Mouse (Mus musculus) thymus, adult 2 months (tissue): ENCODE data around the gene G430095P16Rik. TPM values are rescaled to one million over a fixed set of nuclear protein-coding genes. Genes with fewer than 3 reads are reported as not detected.

ENCODE experiments used
- DNase-seq: peaks from one replicate; pipeline ENCODE4 v3.0.0; 2021
- H3K27ac ChIP-seq: fragments of 200-500 bp; 2 replicates; pipeline ENCODE4 v1.5.1; 2012; ENCODE audit warnings: low read length, control low read depth; ENCODE audit not compliant: control insufficient read depth, insufficient read depth
- H3K27me3 ChIP-seq: fragments of 200-500 bp; 2 replicates; pipeline ENCODE4 v1.6.1; 2012; ENCODE audit warnings: mild to moderate bottlenecking, low read length, moderate library complexity, mixed read lengths; ENCODE audit not compliant: control insufficient read depth, insufficient read depth
- H3K36me3 ChIP-seq: fragments of 200-500 bp; 2 replicates; pipeline ENCODE4 v1.6.1; 2012; ENCODE audit warnings: mild to moderate bottlenecking, low read length, moderate library complexity; ENCODE audit not compliant: control insufficient read depth, insufficient read depth
- H3K4me1 ChIP-seq: fragments of 200-500 bp; replicated peaks from 2 replicates; pipeline ENCODE4 v1.6.1; 2012; ENCODE audit warnings: low read length; ENCODE audit not compliant: control insufficient read depth, insufficient read depth
- H3K4me3 ChIP-seq: fragments of 200-500 bp; 2 replicates; pipeline ENCODE4 v1.5.1; 2012; ENCODE audit warnings: mild to moderate bottlenecking, low read length, control low read depth, moderate library complexity; ENCODE audit not compliant: control insufficient read depth, insufficient read depth
- CTCF ChIP-seq: fragments of 200-500 bp; IDR thresholded peaks from 2 replicates; pipeline ENCODE4 v1.5.1; 2012; ENCODE audit warnings: mild to moderate bottlenecking, control low read depth, low read length, moderate library complexity, borderline replicate concordance; ENCODE audit not compliant: control insufficient read depth, poor library complexity, insufficient read depth; ENCODE audit errors: extremely low read depth
- POLR2A ChIP-seq: fragments of 200-500 bp; IDR thresholded peaks from 2 replicates; pipeline ENCODE4 v1.6.1; 2012; ENCODE audit warnings: mild to moderate bottlenecking, low read length, control low read depth, moderate library complexity; ENCODE audit not compliant: control insufficient read depth, poor library complexity, insufficient read depth; ENCODE audit errors: extremely low read depth
- WGBS: fragments of 180-500 bp; shearing (Covaris S2); methylation state at CpG from one replicate; pipeline ENCODE4 v1.1.7; 2018; 5-methylcytosine and 5-hydroxymethylcytosine counted together
- polyA plus RNA-seq: library from polyadenylated mRNA; depleted of rRNA; stranded (reverse); fragments of >200 nt; gene quantifications from 2 replicates; pipeline ENCODE4 v1.2.3, GENCODE M21; 2012

The G430095P16Rik gene
- polyA plus RNA-seq, 1 experiment: 2.6 TPM

DNA sequence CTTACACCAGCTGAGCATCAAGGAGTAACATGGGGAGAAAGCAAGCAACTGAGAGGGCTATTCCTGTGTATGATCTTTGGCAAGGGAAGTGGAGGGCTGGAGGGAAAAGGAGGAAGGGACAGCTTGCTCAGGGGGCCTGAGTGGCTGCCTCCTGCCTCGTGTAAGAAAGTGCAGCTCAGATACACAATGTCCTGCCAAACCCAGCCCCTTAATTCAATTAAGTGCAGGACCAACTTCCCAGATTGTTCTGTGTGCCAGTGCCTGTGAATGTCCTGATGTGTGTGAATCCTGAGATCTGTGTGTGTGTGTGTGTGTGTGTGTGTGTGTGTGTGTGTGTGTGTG, 16.6 kb downstream of the G430095P16Rik start:
- TF ChIP-seq POLR2A (no peak), CTCF (no peak)
- DNase-seq: no peak
- H3K36me3 ChIP-seq: no peaks in the 10 kb centered on the region
- peaks cover 7% of the 10 kb centered on the region for H3K4me1 ChIP-seq
- H3K4me3 ChIP-seq: no peak overlapping the region
- H3K27ac ChIP-seq: no peak overlapping the region
- 48% methylated on average over 1 of the region's 1 CpGs for WGBS
- H3K27me3 ChIP-seq: no peaks in the 10 kb centered on the region

DNA sequence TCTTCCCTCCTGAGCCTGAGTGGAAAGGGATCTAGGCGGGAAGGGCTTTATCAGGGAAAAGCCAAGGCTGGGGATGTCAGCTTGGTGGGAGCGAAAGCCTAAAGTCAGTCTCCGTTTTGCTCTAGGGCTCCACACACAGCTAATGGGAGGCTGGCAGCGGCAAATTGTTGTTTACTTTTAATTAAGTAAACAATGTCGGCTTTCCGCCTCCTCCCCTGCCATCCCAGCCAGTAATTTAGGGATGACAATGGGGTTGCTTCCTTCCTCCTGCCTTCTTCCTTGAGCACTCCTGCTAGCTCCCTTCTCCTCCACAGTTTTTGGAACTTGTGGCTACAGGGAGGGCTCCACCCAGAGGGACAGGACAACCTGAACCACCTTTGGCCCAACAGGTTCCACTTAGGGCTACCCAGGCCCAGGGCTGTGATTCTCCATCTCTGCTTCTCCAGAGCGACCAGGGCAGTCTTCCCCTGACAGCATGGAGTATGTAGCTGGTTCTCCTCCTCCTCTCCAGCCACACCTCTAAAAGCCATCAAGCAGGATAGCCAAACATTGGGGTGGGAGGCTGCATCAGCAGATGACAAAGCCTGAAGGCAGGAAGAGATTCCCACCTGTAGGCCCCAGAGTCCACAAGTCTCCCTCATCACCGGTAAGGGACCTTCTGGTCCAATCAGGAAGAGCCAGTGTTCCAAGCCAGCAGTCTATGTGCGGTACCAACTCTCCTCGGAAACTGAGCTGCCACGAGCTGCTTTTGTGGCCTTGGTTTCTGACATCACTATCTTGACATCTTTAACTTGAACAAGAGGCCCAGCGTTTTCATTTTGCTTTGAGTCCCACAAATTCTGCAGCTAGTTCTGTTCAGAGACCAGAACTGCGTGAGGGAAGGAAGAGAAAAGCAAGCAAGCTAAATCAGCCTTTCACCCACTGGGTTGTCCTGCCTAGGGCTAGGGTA, 18.4 kb downstream of the G430095P16Rik start:
- H3K36me3 ChIP-seq: no peaks in the 10 kb centered on the region
- WGBS: 86% methylated on average over 13 of the region's 13 CpGs
- H3K4me1 ChIP-seq: peaks cover 18% of the 10 kb centered on the region
- H3K27ac ChIP-seq: no peak overlapping the region
- TF ChIP-seq CTCF (no peak), POLR2A (no peak)
- H3K4me3 ChIP-seq: no peak overlapping the region
- no peaks in the 10 kb centered on the region for H3K27me3 ChIP-seq
- no peak for DNase-seq

DNA sequence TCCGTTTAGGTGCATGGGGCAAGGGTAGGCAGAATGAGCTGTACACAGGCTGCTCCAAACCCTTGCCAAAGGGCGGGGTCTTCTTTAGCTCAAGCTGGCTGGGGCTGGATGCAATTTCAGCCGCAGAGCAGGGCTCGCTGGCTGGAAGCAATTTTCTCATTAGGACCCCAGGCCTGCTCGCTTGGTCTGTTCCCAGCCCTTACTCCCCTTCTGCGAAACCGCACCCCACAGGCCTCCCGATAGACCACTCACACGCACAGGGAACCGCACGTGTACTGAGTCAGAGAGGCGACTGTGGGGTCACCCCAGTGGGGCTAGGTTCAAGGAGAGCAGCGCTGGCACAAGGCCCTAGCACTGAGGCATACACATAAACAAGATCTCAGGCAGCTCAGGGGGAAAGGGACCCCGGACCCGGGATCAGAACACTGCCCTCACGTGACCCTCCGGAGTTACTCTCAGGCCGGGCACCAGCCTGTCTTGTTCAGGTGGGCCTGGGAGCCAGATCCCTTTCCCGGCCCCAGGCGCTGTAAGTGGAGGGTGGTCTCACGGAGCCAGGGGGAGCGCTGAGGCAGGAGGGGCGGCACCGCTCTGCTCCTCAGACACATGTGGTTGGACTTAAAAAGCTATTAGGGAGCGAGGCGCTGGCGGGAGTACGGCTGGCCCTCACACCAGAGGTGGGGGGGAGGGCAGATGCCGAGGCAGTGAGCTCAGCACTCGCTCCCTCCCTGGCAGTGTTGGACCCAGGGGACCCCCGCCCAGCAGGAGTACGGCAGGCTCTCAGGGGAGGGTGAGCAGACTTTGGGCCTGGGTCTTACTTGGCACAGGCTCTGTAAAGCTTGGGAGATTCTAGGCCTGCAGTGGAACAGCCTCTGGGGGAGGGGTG, 19.6 kb downstream of the G430095P16Rik start:
- TF ChIP-seq POLR2A (no peak), CTCF (no peak)
- no peaks in the 10 kb centered on the region for H3K36me3 ChIP-seq
- no peak for DNase-seq
- WGBS: 94% methylated on average over 32 of the region's 32 CpGs
- H3K4me3 ChIP-seq: no peak overlapping the region
- peaks cover 18% of the 10 kb centered on the region for H3K4me1 ChIP-seq
- H3K27ac ChIP-seq: no peak overlapping the region
- H3K27me3 ChIP-seq: no peaks in the 10 kb centered on the region

DNA sequence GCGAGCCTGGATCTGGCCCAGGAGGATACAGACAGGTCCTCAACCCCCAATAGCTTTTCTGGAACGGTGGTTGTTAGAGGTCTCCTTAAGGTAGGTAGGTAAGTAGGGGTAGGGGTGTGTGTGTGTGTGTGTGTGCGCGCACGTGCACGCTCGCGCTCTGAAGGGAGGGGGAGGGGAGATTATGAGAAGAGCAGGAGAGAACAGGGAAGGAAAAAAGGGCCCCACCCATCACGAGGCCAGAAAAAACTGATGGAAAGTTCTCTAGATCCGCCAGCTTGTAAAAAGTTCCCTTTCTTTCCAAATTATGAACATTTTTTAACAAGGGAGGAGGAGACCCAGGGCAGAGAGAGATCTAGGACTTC, 20.2 kb downstream of the G430095P16Rik start:
- no peak for TF ChIP-seq CTCF
- TF ChIP-seq POLR2A: no peak
- H3K27me3 ChIP-seq: no peaks in the 10 kb centered on the region
- no peak for DNase-seq
- H3K4me3 ChIP-seq: no peak overlapping the region
- no peaks in the 10 kb centered on the region for H3K36me3 ChIP-seq
- 89% methylated on average over 10 of the region's 10 CpGs for WGBS
- peaks cover 15% of the 10 kb centered on the region for H3K4me1 ChIP-seq
- no peak overlapping the region for H3K27ac ChIP-seq

DNA sequence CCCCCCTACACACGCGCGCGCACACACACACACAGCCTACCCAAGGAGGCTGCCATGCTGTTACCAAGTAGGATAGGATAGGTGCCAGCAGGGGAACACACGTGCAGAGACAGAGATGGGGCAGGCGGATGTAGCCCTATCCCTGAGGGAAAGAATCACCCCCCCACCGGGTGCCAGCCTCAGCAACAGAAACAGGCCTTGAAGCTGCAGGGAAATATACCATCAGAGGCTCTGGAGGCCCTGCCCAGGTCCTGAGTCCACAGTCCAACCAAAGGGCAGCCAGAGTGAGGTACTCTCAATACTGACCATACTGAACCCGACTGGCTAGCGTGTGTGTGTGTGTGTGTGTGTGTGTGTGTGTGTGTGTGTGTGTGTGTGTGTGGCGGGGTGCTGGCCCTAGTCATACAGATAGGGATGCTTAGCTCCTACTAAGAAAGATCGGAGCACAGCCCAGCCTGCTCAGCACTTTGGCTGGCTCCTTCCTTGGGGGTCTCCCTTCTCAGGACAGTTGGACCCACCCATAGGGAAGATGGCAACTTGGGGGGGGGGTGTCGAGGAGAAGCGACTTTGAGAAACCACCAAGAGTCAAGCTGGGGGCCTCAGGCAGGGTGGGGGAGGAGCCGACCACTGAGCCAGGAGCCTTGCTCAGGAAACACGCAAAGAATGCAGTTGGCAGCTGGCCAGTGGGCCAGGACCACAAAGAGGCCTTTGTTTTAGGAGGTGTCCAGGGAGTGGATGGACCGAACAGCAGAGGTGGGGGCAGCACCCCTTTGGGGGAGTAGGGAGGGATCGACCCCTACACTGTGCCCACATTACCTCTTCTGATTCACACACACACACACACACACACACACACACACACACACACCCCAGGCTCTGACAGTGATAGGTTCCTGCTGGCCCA, 21.0 kb downstream of the G430095P16Rik start:
- H3K36me3 ChIP-seq: no peaks in the 10 kb centered on the region
- no peak overlapping the region for H3K4me3 ChIP-seq
- no peaks in the 10 kb centered on the region for H3K27me3 ChIP-seq
- 54% methylated on average over 17 of the region's 17 CpGs for WGBS
- TF ChIP-seq POLR2A (no peak), CTCF (no peak)
- peaks cover 15% of the 10 kb centered on the region for H3K4me1 ChIP-seq
- H3K27ac ChIP-seq: no peak overlapping the region
- DNase-seq: no peak
